Mouse (Mus musculus) thymus, postnatal 10 days (tissue): ENCODE data around the gene Snx29.
"Not testable (repeated sequence)": the region's sequence is repeated elsewhere in the genome, so short reads cannot be mapped to it uniquely, and the experiment has no call there.

Source experiments
- DNase-seq, 2 experiments: peaks; one replicate each; pipeline ENCODE4 v3.0.0; 2021; ENCODE audit warnings: low spot score in 2 of 2

Gene Snx29

GRCm38 (mm10) chr16:11359919-11360318 is 37.2 kb downstream of the Snx29 start:
- DNase-seq = no peak

DNA sequence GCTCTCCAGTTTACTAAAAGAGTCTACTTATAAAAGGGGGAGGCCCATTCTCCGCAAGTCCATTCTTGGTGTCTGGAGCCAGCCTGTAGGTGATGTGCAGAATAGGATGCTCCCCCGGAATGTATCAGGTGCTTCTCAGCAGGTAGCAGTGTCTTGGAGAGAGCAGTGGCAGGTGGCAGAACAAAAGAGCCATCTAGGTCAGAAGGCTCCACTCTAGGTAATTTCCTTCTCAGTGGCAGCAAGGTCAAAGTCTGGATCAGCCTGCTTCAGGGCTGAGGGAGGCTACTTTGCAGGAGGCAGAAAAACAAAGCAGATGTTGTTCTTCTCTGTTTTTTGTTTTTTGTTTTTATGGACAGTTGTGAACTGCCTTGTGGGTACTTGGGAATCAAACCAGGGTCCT is 37.9 kb downstream of the Snx29 start:
- DNase-seq = not testable (repeated sequence)

DNA sequence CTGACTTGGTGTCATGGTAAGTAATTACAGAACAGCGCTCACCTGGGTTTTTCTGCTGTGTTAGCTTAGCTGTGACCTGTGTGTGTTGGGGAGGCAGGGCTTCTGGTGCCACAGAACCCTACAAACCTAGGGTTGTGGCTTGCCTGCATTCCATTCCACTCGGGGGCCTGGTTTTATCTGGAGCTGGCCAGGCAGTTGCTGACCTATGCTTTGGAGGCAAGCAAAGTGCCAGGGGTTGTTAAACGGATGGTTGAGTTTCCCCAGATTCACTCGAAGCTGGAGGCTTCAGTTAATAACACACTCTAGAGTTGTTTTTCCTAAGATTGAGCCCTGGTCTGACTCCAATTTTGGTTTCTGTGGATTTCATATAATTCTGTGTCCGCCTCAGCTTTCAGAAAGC is 42.9 kb downstream of the Snx29 start:
- DNase-seq = no peak

GRCm38 (mm10) chr16:11366851-11367250 is 44.1 kb downstream of the Snx29 start:
- DNase-seq = no peak

DNA sequence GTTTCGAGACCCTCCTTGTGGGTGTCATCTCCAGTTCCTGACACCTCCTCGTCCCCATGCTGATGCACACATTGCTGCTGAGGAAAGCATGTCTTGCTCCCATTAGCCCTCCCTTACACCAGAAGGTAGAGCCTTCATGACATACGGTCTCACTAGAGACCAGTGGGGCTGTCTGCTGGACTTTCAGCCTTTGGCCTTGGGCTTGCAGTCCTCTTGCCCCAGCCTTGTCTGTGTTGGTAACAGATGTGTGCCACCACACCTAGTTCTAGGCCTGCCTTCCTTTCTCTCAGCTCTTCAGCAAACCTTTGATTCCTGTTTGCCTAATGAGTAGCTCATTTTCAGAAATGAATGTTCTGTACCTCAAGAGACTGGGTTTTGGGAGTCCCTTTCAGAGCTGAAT is 45.7 kb downstream of the Snx29 start:
- no peak for DNase-seq

DNA sequence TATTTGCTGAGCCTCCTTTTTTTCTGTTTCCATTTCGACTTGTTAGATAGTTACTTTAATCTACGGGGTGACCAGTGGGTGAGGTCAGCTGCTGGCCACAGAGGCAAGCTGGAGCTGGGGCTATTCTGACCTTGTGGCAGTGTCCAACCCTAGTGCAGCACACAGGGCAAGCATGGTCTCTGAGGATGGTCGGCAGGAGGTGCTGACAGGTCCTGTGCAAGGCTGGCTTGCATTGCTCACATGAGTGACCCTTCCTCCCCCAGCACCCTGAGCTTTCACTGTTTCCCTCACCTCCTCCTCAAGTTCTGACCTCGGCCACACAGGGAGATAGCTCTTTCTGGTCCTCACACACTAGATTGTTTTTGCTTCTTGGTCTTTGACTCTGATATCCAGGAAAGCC is 46.5 kb downstream of the Snx29 start:
- no peak for DNase-seq

DNA sequence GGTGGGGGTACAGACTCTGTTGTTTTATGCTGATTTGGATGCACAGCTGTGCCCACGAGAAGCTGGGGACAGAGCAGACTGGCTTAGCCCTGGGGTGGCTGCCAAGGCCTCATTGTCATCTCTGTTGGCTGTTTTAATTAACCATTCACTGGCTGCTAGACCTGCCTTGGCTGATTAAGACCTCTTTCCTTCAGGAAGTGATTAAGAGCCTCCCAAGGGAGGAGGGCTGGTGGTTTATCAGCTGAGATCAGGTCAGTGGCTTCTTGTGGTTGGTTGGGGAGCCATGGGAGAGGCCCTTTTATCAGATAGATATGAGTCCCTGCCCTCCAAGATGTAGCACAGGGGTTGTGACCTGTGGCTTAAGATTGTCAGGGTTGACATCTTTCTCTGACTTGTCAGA is 46.9 kb downstream of the Snx29 start:
- no peak for DNase-seq

DNA sequence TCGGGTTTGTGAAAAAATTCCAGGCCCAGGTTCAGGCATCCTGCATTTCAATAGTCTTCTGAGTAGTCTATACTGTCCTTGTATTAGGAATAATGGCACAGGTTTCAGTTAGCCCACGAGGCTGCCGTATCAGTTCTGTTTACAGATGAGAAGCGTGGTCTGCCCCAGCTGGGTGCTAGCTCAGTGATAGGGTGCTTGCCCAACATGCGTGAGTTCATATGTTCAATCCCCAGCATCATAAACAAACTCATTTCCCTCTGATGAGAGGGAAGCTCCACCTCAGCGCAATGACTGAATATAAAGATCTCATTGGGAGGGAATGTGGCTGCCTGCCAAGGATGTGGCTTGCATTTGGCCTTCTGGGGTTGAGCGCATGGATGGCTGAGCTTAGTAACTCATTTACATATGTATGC is 47.4 kb downstream of the Snx29 start:
- DNase-seq = no peak

DNA sequence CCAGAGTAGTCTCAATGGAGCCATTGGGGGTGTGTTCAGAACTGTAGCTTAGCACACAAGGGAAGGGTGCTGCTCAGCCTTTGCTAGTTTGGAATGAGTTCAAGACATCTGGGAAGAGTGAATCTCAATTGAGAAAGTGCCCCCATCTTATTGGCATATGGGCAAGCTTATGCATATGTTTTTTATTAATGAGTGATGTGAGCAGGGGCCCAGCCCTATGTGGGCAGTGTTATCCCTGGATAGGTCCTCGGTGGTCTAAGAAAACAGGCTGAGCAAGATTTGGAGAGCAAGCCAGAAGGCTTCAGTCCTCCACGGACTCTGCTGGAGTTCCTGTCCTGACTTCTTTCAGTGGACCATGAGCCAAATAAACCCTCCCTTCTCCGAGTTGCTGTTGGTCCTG is 56.6 kb downstream of the Snx29 start:
- DNase-seq = no peak

- DNase-seq = no peak
Observed at GRCm38 (mm10) chr16:11380038-11380437, 57.3 kb downstream of the Snx29 start.

DNA sequence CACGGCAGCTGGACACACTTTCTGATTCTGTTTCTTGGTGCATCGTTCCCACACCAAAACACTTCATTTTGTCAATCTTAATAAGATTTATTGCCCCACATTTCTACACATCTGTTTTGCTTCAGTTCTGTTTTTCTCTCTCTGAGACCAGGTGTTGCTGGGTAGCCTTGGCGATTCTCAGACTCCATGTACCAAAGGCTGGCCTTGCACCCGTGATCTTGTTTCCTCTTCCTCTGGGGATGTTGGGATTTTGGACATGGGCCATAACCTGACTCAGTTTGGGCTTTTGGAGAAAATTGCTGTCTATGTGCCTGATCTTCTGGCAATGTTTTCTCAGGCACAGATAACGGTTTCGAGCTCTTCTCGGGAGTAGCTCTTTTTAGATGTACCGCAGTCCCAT is 58.2 kb downstream of the Snx29 start:
- no peak for DNase-seq

DNA sequence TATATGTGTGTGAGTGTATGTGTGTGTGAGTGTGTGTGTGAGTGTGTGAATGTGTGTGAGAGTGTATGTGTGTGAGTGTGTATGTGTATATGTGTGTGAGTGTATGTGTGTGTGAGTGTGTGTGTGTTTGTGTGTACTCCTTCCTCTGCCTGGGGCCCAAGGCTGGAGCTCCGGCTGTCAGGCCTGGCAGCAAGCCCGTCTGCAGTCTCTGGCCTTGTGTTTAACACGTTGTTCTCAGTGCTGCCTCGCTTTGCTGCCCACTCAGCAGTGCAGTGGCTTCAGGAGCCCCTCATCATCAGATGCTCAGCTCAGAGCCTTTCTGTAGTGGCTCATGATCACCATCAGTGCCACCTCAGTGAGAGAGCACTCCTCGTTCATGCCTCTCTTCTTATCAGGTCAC is 61.7 kb downstream of the Snx29 start:
- DNase-seq = no peak

DNA sequence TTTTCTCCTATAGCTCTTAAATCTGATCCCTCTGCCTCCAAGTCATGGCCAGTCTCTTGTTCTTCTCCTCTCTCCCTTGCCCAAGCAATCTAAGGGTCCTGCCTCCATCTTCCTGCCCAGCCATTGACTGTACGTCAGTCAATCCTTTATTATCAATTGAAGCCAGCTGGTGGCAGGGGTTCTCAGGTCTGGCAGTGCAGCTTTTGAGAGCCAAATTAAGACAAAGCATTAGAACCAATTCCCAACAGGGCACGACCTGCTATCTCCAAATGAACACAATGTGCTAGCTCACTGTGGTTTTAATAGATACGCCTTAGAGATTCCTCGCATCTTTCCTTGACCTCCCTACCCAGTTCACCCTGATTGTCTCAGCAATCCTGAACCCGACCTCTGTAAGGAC is 62.4 kb downstream of the Snx29 start:
- no peak for DNase-seq

- DNase-seq = no peak
Observed at GRCm38 (mm10) chr16:11385798-11386197, 63.1 kb downstream of the Snx29 start.

DNA sequence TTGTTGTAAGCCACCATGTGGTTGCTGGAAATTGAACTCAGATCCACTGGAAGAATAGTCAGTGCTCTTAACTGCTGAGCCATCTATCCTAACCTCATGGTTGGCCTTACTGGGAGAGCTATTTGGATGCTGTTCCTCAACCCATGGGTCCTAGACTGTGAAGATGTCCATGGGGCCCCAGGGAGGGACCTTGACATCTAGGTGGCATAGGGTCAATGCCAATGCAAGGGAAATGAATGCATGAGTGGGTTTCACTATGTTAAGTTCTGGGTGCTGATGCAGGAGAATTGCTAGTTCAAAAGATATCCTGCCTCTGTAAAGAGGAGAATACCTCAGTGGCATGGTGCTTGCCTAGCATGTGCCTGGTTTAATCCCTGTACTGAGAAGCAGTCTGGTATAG is 63.5 kb downstream of the Snx29 start:
- DNase-seq = no peak

- no peak for DNase-seq
Observed at GRCm38 (mm10) chr16:11388085-11388484, 65.4 kb downstream of the Snx29 start.

DNA sequence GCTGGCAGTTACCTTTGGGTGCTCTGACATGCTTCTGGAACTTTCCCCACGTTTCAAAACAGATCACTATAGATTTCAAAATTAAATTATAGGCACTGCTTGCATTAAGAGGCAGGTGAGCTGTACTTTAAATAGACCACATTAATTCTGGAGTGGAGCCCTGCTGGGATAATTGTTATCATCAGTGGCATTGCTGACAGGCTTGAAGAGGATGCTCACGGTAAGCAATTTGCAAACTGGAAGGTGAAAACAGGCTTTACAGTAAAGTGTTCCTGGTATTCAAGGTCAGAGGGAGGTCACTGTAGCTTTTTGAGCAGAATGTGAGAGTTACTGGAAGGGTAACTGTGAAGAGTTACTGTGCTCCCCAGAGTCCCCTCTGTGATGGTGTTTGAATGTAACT is 66.6 kb downstream of the Snx29 start:
- no peak for DNase-seq

DNA sequence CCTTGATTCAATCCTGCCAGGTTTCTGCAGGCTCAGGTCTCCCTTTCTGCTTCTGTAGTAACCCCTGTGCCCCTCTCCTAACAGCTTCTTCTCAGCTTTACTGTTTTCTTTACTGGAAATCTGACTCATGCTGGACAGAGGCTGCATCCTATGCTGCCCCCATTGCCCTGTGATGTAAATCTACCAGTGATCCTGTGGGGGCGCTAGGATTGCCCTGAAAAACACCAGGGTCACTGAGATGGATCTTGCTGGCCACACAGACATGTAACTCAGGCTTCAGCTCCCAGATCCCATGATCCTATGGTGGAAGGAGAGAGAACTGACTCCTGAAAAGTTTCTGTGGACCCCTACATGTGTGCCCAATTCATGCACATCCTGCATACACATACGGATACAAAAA is 73.9 kb downstream of the Snx29 start:
- no peak for DNase-seq

DNA sequence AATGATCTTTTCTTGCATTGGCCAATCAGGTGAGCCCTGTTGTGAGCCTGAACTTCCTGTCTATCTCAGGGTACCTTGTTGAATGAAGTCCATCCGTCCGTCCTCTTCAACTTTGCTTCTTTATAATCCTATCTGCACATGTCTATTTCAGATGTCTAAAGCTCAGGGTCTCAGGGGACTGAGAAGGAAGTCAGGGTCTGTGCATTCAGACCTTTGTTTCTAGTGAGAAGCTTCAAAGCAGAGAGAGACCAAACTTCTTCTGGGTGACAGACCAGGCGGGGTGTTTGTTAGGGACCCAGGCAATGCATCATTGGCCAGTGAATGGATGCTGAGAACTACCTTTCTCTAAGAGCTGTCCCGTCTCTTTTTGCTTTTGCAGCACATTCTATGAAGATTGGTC is 76.7 kb downstream of the Snx29 start:
- DNase-seq = no peak

GRCm38 (mm10) chr16:11399845-11400565 is 77.3 kb downstream of the Snx29 start:
- DNase-seq = no peak

- no peak for DNase-seq
Observed at GRCm38 (mm10) chr16:11400936-11401335, 78.2 kb downstream of the Snx29 start.

DNA sequence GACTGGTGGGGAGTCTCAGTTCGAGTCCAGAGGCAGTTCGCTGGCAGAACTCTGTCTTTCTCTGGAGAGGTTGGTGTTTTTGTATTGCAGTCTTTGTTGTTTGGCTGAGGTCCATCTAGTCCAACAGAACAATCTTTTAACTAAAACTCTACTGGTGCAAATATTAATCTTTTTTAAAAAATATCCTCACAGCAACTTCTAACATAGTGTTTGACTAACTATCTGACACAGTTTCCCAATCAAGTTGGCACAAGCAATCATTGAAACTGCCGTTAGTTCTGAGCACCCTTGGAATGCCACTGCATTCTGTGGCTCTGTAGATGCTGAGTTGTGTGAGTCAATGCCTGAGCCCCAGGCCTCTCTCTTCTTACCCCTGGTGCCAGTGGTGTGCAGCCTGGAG is 82.5 kb downstream of the Snx29 start:
- DNase-seq = no peak

DNA sequence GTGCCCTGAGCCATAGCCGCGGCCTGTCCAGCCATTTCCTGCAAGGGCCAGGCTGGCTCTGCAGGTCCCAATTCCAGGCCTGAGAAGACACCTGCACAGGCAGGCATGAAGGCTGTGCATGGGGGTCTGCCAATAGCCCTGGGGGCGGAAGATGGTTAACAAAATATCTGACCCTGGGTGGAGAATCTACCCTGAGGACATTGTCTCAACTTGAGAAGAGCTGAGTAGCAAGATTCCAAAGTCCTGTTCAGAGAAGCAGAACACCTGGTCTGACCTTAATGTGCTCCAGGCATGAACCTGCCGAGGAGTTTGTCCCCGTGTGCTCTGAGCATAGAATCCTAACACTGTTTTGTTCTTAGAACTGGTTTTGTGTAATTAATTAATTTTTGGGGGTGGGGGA is 83.5 kb downstream of the Snx29 start:
- no peak for DNase-seq

- DNase-seq = no peak
Observed at GRCm38 (mm10) chr16:11406622-11407021, 83.9 kb downstream of the Snx29 start.
